Mouse (Mus musculus) MEL (cell line): ENCODE measurements around the gene Scarb1. TPM values are rescaled to one million over a fixed set of nuclear protein-coding genes. Genes with fewer than 3 reads are reported as not detected.

Experiments used
- DNase-seq: peaks from one replicate; pipeline ENCODE4 v3.0.0; 2011; ENCODE audit warnings: low read depth, low spot score
- H3K27ac ChIP-seq: 2 replicates; pipeline ENCODE4 v1.5.1; 2012; ENCODE audit warnings: low read depth, mild to moderate bottlenecking, control low read depth, low read length, moderate library complexity; ENCODE audit not compliant: control insufficient read depth
- H3K27me3 ChIP-seq, 2 experiments: fragments of 150-350 bp in 1 of 2; sonication (generic) in 1 of 2; 2 replicates each; pipeline ENCODE4 v1.6.1; 2012; ENCODE audit warnings: low read length in 2 of 2, mild to moderate bottlenecking in 2 of 2, improper control_type of control experiment in 1 of 2, moderate library complexity in 1 of 2; ENCODE audit not compliant: insufficient read depth in 2 of 2, control insufficient read depth in 1 of 2
- H3K36me3 ChIP-seq, 2 experiments: 2 replicates each; pipeline ENCODE4 v1.6.1; 2012 to 2014; ENCODE audit warnings: low read length in 2 of 2, improper control_type of control experiment in 1 of 2, inconsistent platforms in 1 of 2, mild to moderate bottlenecking in 1 of 2; ENCODE audit not compliant: insufficient read depth in 2 of 2, control insufficient read depth in 1 of 2
- H3K4me1 ChIP-seq, 2 experiments: fragments of 150-350 bp in 1 of 2; sonication (generic) in 1 of 2; 2 replicates each; pipeline ENCODE4 v1.6.1; 2012; ENCODE audit warnings: low read length in 2 of 2, improper control_type of control experiment in 1 of 2, mild to moderate bottlenecking in 1 of 2; ENCODE audit not compliant: insufficient read depth in 2 of 2, control insufficient read depth in 1 of 2
- H3K4me3 ChIP-seq, 2 experiments: fragments of 150-350 bp in 1 of 2; sonication (generic) in 1 of 2; 2 replicates each; pipeline ENCODE4 v1.5.1; 2012; ENCODE audit warnings: low read depth in 2 of 2, low read length in 2 of 2, mild to moderate bottlenecking in 2 of 2, moderate library complexity in 2 of 2, control low read depth in 1 of 2, improper control_type of control experiment in 1 of 2; ENCODE audit not compliant: control insufficient read depth in 1 of 2, insufficient read depth in 1 of 2
- H3K79me2 ChIP-seq: 2 replicates; pipeline ENCODE4 v1.6.1; 2012; ENCODE audit warnings: mild to moderate bottlenecking, low read length, moderate library complexity; ENCODE audit not compliant: control insufficient read depth, poor library complexity, insufficient read depth
- H3K9ac ChIP-seq: 2 replicates; pipeline ENCODE4 v1.6.1; 2012; ENCODE audit warnings: low read depth, mild to moderate bottlenecking, control low read depth, low read length, moderate library complexity; ENCODE audit not compliant: control insufficient read depth, poor library complexity, severe bottlenecking
- H3K9me3 ChIP-seq: fragments of 150-350 bp; sonication (generic); replicated peaks from 2 replicates; pipeline ENCODE4 v1.6.1; 2012; ENCODE audit warnings: mild to moderate bottlenecking, low read length, improper control_type of control experiment, moderate library complexity; ENCODE audit not compliant: insufficient read depth
- CHD1 ChIP-seq: IDR thresholded peaks from 2 replicates; pipeline ENCODE4 v1.6.1; 2012; ENCODE audit warnings: low read depth, mild to moderate bottlenecking, inconsistent platforms, low read length, improper control_type of control experiment
- EP300 ChIP-seq, 2 experiments: IDR thresholded peaks; 2 replicates each; pipeline ENCODE4 v1.6.1; 2011; ENCODE audit warnings: improper control_type of control experiment in 2 of 2, low read length in 2 of 2, low read depth in 1 of 2, mild to moderate bottlenecking in 1 of 2
- ETS1 ChIP-seq: IDR thresholded peaks from 2 replicates; pipeline ENCODE4 v1.6.1; 2012; ENCODE audit warnings: low read depth, mild to moderate bottlenecking, inconsistent platforms, low read length, improper control_type of control experiment, moderate library complexity
- KAT2A ChIP-seq: conservative IDR thresholded peaks from 2 replicates; pipeline ENCODE4 v1.6.1; 2012; ENCODE audit warnings: low read depth, low read length, improper control_type of control experiment, inconsistent platforms
- MAFK ChIP-seq: IDR thresholded peaks from 2 replicates; pipeline ENCODE4 v1.6.1; 2011; ENCODE audit warnings: low read depth, mild to moderate bottlenecking, low read length, improper control_type of control experiment, borderline replicate concordance
- MYB ChIP-seq: IDR thresholded peaks from 2 replicates; pipeline ENCODE4 v1.6.1; 2011; ENCODE audit warnings: mild to moderate bottlenecking, low read depth, low read length, improper control_type of control experiment
- NRF1 ChIP-seq: IDR thresholded peaks from 2 replicates; pipeline ENCODE4 v1.6.1; 2014; ENCODE audit warnings: low read depth, mild to moderate bottlenecking, inconsistent platforms, low read length, improper control_type of control experiment, moderate library complexity; ENCODE audit not compliant: poor library complexity, insufficient read depth, severe bottlenecking
- POLR2AphosphoS2 ChIP-seq: IDR thresholded peaks from 2 replicates; pipeline ENCODE4 v1.6.1; 2011; ENCODE audit warnings: low read length, improper control_type of control experiment
- POLR2AphosphoS5 ChIP-seq: IDR thresholded peaks from 2 replicates; pipeline ENCODE4 v1.6.1; 2012; ENCODE audit warnings: low read depth, borderline replicate concordance, mild to moderate bottlenecking, inconsistent platforms, low read length, moderate library complexity, mixed read lengths
- RAD21 ChIP-seq: IDR thresholded peaks from 2 replicates; pipeline ENCODE4 v1.6.1; 2011; ENCODE audit warnings: mild to moderate bottlenecking, low read depth, low read length, improper control_type of control experiment
- RCOR1 ChIP-seq: IDR thresholded peaks from 2 replicates; pipeline ENCODE4 v1.6.1; 2012; ENCODE audit warnings: low read depth, mild to moderate bottlenecking, inconsistent platforms, low read length, improper control_type of control experiment
- SIN3A ChIP-seq: IDR thresholded peaks from 2 replicates; pipeline ENCODE4 v1.6.1; 2012; ENCODE audit warnings: low read length, improper control_type of control experiment, inconsistent platforms
- TBP ChIP-seq: IDR thresholded peaks from 2 replicates; pipeline ENCODE4 v1.8.0; 2011; ENCODE audit warnings: low read depth, low read length, improper control_type of control experiment
- USF1 ChIP-seq: IDR thresholded peaks from 2 replicates; pipeline ENCODE4 v1.6.1; 2014; ENCODE audit warnings: low read depth, mild to moderate bottlenecking, inconsistent platforms, low read length, improper control_type of control experiment, moderate library complexity
- USF2 ChIP-seq, 2 experiments: IDR thresholded peaks; 2 replicates each; pipeline ENCODE4 v1.6.1; 2011 to 2012; ENCODE audit warnings: improper control_type of control experiment in 2 of 2, low read length in 2 of 2, borderline replicate concordance in 1 of 2, inconsistent platforms in 1 of 2, low read depth in 1 of 2, mild to moderate bottlenecking in 1 of 2; ENCODE audit not compliant: insufficient read depth in 1 of 2
- ZKSCAN1 ChIP-seq: IDR thresholded peaks from 2 replicates; pipeline ENCODE4 v1.6.1; 2012; ENCODE audit warnings: low read depth, mild to moderate bottlenecking, inconsistent platforms, low read length, improper control_type of control experiment, moderate library complexity
- ZNF384 ChIP-seq: IDR thresholded peaks from 2 replicates; pipeline ENCODE4 v1.6.1; 2012; ENCODE audit warnings: low read depth, mild to moderate bottlenecking, inconsistent platforms, low read length, improper control_type of control experiment
- polyA plus RNA-seq, 2 experiments: library from polyadenylated mRNA; stranded (reverse) in 1 of 2; unstranded in 1 of 2; fragments of >175 nt in 1 of 2; fragments of >200 nt in 1 of 2; gene quantifications; 2 replicates each; pipeline versions ENCODE4 v1.2.1 to v1.2.4; 2012; ENCODE audit warnings: low replicate concordance in 2 of 2, low read depth in 1 of 2; ENCODE audit not compliant: insufficient read length in 2 of 2, insufficient read depth in 1 of 2, missing spikeins in 1 of 2
- total RNA-seq: library from RNA; depleted of rRNA; stranded (reverse); fragments of 300-350 nt; gene quantifications from 2 replicates; pipeline ENCODE4 v1.2.3, GENCODE M21; 2012

The Scarb1 gene
- total and polyA plus RNA-seq, 3 experiments, result 53.1 to 98.3 TPM; not detected in 1

GRCm38 (mm10) chr5:125360981-125361510 lies 20.2 kb upstream of the Scarb1 start:
- TF ChIP-seq POLR2AphosphoS5 (no peak), ETS1 (no peak), RCOR1 (no peak), EP300 (IDR thresholded peaks at IDR 0.05; ENCODE audit: low read depth in 1 of 2, low read length in 2 of 2) (no peak), KAT2A (no peak), MYB (no peak), CHD1 (no peak), SIN3A (no peak), NRF1 (no peak), USF1 (no peak)
- peaks cover 0 to 7% of the 10 kb centered on the region in 2 experiments; a peak in 2 of 4 replicates for H3K4me1 ChIP-seq
- no peaks in the 10 kb centered on the region for H3K79me2 ChIP-seq
- no peak overlapping the region for H3K27ac ChIP-seq
- no peak overlapping the region for H3K4me3 ChIP-seq
- no peak for DNase-seq
- H3K36me3 ChIP-seq, result peaks cover 0 to 4% of the 10 kb centered on the region in 2 experiments; a peak in 2 of 4 replicates
- H3K9me3 ChIP-seq, result no peaks in the 10 kb centered on the region
- H3K9ac ChIP-seq, result no peak overlapping the region
- no peaks in the 10 kb centered on the region for H3K27me3 ChIP-seq

GRCm38 (mm10) chr5:125360566-125360965 lies 19.7 kb upstream of the Scarb1 start:
- H3K27ac ChIP-seq, result no peak overlapping the region
- H3K27me3 ChIP-seq, result no peaks in the 10 kb centered on the region
- TF ChIP-seq POLR2AphosphoS2 (no peak), SIN3A (no peak), ZKSCAN1 (no peak), ZNF384 (no peak), TBP (no peak), MAFK (no peak), USF2 (IDR thresholded peaks at IDR 0.05; ENCODE audit: borderline replicate concordance in 1 of 2, insufficient read depth in 1 of 2, low read depth in 1 of 2, low read length in 2 of 2) (no peak), RAD21 (no peak), CHD1 (no peak), USF1 (no peak)
- no peak overlapping the region for H3K4me3 ChIP-seq
- no peaks in the 10 kb centered on the region for H3K9me3 ChIP-seq
- peaks cover 0 to 8% of the 10 kb centered on the region in 2 experiments; a peak in 2 of 4 replicates for H3K4me1 ChIP-seq
- H3K36me3 ChIP-seq, result peaks cover 0 to 4% of the 10 kb centered on the region in 2 experiments; a peak in 2 of 4 replicates
- DNase-seq, result no peak
- H3K9ac ChIP-seq, result no peak overlapping the region
- H3K79me2 ChIP-seq, result no peaks in the 10 kb centered on the region
